Mouse (Mus musculus) gastrocnemius, postnatal 10 days (tissue): ENCODE results near the gene Atxn1. TPM values are rescaled to one million over a fixed set of nuclear protein-coding genes. Genes with fewer than 3 reads are reported as not detected.

ENCODE experiments used
- DNase-seq: peaks from one replicate; pipeline ENCODE4 v3.0.0; 2021; ENCODE audit warnings: mixed read lengths
- total RNA-seq, 2 experiments: library from RNA; stranded (reverse); gene quantifications; 2 replicates each; pipeline ENCODE4 v1.2.3; 2021

Gene Atxn1
- total RNA-seq, 2 experiments from 2014 or later = 27.7 to 33.5 TPM

DNA sequence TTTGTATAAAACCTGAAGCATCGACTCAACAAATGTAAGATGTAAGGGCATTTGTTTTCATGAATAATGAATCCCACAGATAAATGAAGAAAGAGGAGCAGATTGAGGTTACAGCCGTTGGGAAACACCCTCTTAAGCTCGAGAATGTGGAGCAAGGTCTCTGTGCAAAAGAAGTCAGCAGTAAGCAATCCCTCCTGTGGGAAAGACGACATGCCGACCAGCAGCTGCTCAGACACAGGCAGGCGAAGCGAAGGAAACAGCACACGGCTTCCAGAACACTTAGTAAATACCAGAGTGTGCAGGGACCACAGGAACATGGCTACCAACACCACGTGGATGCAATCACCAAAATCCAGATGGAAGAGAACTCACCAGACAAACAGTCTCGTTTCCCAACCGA lies 294.8 kb downstream of the Atxn1 start:
- peak; percentile 14 for DNase-seq

DNA sequence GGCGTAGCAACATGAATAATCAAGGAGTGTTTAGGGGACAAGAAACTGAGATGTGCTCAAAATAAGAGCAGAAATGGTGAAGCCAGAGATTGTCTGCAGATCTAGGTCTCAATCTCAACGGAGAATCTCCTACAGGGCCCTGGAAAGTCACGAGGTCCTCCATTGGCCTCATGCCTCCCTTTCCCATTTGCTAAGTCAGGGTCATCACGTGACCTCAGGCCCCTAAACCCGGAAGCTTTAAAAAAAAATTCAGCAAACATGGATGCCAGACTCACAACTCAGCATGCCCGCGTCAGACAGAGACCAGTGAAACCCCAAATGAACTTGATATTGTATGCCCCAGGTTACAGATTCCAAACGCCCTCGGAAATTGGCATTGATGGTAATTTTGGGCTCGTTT lies 302.0 kb downstream of the Atxn1 start:
- DNase-seq = no peak

DNA sequence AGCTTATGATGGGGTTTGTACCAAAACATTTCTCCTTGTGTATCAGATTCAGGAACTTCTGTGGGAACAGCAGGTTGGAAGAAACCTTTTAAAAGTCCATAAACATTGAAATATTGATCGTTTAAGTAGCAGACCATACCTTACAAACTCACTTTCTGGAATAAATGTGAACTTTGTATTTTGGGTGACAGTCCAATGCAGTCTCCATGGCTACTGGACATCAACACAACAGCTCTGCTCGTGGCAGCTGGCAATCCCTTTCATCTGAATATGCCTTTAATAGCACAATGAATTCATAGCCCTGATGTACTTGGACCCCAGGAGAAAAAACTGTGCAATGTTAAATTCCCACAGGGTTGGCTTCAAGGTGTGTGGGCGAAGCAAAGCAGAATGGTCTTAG lies 302.6 kb downstream of the Atxn1 start:
- no peak for DNase-seq

DNA sequence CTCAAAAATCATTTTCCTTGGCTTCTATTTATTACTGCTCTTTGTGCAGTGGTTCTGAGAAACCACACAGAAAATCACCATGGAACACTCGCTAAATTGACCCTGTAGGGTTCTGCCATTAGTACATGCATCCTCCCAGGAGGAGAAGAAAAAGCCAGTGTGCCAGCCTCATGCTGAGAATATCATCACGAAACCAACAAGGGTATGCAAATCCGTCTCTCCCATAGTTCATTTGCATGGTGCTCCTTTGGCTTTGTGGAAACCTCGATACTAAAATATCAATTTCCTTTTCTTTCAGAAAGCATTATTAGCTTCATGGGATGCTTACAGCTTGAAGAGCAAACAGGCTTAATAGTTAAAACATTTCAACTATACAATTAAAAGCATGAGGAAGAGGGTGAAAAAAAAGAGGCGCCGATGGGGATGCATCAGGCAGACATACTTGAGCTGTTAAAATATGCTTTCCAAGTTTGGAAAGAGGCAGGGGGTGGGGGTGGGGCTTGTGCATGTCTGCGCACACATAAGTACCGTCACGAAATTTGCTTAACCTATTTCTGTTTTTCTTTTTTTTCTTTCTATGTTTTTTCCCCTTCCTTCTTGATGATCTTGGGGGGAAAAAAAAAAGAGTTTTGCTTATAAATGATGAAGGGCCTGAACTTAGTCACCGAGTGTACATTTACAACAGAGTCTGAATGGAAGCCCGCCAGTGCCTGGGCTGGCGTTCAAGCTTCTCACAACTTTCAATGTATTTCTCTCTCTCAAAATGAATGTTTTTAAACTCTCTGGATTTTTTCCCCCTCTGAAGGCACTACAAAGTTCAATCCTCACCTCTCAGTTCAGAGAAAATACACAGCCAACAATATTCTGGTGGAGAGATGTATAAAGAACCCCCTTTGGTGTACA lies 303.3 kb downstream of the Atxn1 start:
- DNase-seq = no peak

DNA sequence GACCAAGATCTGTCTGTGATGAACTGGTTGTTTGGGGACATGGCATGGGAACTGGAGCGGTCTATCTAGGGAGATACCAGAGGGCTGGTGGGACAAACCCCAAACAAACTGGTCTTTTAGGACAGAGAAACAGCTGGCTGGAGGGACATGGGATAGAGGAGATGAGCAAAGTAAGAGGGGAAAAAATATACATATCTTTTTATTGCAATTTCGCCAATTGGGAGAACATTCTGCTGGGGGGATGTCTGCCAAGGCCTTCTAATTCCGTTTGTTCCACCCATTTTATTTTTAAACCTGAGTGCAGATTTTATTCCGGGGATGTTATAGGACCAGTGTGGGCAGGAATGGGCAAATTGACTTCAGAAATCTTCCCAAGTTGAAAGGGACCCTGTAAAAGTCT lies 305.0 kb downstream of the Atxn1 start:
- no peak for DNase-seq

DNA sequence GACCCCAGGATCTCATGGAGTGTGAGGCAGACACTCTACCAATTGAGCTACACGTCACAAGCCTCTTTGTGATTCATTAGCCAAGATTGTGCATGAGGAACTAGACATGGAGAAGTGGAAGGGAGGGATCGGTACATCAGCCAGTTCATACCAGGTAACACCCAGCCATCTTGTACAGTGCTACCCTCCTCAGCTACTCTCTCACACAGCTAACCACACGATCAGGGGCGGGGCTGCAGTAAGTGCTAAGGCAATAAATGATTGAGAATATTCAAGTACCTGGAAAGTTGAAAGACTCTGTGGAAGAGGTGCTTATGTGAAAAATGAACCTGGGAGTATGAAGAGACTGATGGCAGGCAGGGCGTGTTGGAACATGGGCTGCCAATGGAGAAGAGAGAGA lies 306.5 kb downstream of the Atxn1 start:
- no peak for DNase-seq

DNA sequence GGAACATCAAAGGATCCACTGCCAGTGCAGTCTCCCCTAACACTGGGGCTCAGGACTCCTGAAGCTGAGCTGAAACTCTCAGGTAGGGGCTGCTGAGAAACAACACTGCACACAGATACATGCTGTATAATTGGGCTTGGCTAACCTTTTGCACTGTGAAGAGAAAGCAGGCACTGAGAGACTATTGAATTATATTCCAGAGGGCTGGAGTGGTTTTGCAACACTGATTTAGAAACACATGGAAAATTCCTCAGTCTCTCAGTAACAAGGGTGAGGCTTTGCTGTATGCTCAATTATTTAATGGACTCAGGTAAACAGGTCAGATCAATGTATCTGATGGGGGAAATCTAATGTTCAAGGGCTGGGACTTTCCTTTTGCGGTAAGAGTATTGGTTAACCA lies 307.6 kb downstream of the Atxn1 start:
- no peak for DNase-seq

DNA sequence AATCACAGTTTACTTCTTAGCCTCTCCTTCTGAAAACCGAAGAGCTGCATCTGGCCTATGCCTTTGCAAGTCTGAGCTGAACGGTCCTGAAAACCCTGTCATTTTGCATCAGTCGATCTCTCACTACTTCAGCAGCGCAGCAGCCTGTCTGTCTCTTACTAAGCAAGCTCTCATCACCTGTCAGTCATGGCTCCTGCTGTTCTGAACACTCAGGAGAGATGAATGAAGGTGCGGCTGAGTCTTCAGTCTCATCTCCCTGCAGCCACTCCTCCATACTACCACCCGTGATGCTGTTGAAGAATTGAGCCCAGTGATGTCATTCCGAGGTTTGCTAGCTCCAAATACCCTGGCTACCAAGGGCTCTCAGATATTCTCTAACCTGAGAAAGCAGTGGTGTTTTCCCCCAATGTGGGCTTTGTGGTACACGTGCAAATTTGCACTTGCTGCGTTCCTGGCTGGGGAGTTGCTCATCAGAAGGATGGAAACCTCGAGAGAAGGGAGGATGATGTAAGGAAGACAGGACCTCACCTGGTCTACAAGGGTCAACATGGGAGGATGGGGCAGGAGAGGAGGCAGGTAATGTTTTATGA lies 313.1 kb downstream of the Atxn1 start:
- DNase-seq = no peak

DNA sequence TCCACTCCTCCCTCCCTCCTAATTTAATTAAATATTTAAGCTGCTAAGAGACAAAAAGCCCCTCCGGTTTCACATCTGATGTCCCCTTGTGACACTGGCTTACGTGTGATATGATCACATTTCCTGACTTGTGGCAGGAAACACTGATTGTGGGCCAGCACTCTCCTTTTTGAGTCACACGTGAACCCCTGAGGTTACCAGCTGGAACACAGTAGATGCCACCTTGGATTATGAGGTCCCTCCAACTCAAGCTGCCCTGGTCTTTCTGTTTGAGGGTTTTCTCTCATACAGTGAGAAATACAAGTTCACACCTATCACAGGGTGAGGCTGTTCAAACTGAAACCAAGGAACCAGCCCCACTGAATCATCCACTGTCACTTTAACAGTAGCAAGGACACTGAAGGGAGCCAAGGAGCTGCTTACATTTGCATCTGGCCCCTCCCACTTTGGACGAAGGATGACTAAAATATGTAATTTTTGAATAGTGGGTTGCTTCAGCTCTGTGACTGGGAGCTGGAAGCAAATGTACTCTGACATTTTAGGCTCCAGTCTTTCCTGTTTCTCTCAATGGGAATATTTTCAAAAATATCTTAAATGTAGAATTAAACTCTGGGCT lies 315.5 kb downstream of the Atxn1 start:
- DNase-seq = no peak

DNA sequence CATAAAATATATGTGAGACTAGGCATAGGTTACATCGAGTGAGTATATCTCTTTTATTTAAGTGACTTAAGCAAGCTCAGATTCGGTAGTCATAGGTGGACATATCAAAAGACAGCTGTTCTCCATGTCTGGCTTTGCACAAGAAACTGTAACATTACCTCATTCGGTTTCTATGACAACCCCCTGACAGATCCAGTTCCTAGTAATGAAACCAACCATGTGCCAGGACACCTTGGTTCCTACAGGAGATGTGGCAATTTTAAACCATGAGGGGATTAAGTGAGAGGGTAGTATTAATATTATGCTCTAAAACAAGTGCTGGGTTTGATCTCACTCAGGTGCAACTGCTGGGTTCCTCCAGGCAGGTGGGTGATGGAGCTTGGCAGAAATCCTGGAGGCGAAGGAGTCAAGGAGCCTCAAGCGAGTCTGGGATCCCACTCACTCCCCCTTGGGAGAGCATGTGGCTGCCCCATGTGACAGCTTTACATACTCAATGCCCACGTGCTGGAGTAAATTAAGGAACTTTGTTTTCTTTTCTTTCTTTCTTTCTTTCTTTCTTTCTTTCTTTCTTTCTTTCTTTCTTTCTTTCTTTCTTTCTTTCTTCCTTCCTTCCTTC lies 320.9 kb downstream of the Atxn1 start:
- DNase-seq = no peak

DNA sequence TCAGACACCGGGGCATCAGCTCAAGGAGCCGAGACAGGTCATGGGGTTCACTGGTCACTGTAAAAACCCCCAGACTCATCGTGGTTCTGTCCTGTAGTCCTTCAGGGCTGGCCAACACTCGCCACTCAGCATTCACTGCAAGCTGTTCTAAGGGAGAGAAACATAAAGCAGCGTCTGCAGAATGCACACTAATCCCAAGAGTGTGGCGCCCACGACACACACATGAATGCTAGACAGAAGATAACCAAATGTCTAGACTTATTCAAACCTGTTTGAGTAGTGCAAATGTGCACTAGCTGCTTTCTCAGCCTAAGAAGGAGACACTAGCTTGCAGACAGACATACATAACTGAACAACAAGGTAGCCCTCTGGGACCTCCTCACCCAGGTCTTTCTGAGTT lies 321.9 kb downstream of the Atxn1 start:
- no peak for DNase-seq

DNA sequence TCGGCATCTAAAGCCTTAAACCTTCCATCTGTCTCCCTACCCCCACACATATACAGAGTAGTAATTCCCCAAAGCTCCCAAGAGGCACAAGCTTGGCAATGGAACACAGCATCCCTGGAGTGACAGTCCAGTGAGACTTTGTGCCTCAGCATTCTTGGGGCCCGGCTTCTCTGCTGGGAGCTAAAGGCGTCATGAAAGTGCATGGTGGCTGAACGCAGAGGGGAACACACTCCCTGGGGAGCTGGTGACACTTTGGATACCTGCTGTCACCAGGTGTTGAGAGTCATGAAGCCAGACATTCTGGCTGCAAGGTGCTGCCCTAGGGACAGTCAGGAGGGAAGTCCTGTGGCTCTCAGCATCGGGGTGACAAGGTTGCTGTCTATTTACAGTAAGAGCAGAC lies 324.4 kb downstream of the Atxn1 start:
- no peak for DNase-seq

DNA sequence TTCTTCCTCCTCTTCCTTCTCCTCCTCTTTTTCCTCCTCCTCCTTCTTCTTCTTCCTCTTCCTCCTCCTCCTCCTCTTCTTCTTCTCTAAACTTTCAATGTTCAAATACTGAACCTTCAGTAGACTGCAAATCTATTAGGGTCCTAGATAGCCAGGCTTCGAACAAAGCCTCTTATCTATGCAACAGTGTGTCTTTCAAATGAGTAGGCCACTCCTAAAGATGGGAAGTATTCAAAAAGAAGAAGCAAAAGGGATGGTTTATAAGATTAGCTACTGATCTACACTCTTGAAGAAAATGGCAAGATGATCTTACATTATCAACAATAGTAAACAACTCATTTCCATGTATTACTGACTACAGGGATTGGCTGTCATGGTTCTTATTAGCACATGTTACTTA lies 326.5 kb downstream of the Atxn1 start:
- DNase-seq = no peak

DNA sequence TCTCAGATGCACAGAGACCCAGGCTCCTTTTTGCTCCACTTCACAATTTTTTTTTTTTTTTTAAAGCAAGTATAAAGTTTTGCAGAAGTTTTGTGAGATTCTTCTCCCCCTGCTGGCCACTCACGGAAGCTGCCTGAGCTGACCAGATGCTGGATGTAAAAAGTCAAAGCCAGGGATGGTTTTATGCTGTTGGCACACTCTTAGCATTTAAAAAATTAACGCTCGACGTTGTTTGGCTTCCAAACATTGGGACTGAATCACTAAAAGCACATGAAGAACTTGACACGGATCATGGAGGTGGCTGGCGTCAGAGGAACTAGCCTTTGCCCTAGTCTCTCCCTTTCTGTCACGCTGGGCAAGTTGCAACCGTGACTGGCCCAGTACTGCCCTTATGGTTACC lies 327.5 kb downstream of the Atxn1 start:
- DNase-seq = peak; percentile 49

DNA sequence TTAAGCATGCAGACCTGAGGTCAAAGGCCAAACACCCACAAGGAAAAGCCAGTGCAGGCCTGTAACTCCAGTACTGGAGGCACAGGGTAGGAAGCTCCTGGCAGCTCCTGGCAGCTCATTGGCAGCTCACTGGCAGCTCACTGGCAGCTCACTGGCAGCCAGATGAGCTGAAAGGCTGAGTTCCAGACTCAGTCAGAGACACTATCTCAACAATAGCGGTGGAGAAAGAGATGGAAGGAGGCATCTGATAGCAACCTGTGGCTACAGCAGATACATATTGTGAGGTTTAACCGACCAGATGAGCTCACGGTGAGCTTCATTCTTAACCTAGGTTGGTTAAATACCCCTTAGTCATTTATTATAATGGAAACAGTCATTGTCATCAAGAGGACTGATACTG lies 328.4 kb downstream of the Atxn1 start:
- peak; percentile 14 for DNase-seq

DNA sequence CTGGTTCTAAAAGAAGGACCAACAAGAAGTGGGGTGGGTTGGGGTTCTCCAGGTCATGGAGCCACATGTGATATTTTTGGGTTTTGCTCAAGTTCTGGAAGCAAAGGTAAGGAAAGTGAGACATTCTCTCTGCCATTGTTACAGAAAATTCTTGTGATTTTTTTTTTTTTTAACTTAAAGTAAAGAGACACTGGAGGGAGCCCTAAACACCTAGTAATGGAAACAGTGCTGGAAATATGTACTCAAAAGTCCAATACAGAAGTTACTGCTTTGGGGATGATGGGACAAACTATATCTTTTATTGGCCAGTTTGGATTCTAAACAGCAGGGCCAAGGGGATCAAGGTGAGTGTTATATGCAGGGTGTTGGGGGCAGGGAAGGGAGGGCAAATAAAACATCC lies 330.9 kb downstream of the Atxn1 start:
- no peak for DNase-seq

DNA sequence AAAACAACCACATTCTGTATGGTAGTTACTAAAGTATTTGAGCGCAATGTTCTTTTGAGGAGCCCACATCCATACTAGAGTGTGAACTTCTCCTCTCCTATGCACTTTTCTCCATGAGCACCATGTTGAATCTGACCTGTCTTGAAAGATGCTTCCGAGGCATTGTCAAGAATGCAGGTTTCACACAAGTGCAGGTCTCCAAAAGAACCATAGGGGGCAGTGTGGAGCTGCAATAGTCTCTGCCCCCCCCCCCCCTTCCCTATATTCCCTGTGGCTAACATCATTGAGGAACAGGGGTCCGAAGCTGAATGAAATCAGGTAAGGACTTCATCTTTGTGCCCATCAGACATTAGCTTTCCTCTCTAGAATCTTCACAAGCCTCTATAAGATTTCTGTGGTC lies 332.7 kb downstream of the Atxn1 start:
- no peak for DNase-seq

DNA sequence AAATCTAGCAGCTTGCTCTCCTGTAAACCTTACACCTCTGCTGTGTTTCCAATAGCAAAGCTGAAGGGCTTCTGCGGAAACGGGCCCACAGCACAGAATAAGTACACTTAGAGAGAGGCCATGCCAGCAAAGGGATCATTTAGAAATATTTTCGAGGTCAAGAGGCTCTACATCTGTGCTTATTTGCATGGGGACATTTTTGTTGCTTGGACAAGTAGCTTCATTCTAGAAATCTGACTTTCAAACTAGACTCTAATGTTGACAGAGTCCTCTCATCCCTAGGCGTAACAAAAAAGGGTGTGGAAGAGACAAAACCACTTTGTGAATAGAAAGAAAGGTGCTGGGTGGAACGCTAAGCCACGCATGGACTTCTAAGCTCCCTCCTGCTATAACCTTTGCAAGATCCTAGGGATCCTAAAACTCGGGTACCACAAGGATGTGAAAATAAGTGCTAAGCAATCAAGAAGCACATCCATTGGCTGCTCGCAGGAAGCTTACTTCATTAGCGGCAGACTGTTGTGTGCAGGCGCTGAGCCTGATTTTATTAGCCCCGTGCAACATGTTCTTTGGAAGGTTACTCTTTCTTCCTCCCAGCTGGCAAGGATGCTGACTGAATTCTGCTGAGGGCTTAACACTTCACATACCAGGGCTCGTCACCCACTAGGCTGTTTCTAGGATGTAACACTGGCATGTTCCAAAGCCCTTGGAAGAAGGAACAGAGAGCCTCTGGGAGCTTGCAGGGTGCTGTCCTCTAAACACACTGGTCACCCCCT lies 334.1 kb downstream of the Atxn1 start:
- DNase-seq = no peak

DNA sequence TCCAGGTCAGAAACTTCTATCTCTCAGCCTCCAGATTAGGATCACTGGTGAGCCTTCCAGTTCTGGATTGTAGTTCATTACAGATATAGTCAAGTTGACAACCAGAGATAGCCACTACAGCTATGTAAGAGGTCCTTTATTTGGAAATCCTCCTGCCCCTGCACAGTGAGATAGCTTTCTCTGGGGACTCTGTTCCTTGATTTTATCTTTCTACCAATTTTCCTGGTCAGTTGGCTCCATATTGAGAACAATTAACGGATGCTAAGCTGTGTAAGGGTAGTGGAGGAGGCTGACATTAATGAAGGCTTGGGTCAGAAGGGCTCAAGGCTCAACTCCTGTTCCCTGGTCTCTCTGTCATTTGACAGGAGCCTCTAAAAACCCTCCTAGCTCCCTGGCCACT lies 335.1 kb downstream of the Atxn1 start:
- no peak for DNase-seq

DNA sequence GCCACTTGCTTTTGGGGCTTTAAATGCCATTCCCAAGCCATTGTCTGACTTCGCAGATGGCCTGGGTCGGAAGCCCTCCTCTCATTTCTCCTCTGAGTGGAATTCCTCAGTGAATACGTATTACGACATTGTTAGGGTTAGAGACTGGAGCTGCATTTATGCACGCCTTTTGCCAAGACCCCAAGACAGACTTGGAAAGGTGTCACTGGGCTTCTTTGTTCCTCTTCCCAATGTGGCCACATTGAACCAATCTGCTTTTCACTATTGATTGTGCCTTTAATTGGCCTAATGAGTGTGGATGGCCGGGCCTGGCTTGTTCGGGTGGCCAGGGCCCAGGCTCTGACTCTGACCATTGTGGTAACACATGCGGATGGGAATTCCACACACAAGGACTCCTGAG lies 336.5 kb downstream of the Atxn1 start:
- DNase-seq = no peak

DNA sequence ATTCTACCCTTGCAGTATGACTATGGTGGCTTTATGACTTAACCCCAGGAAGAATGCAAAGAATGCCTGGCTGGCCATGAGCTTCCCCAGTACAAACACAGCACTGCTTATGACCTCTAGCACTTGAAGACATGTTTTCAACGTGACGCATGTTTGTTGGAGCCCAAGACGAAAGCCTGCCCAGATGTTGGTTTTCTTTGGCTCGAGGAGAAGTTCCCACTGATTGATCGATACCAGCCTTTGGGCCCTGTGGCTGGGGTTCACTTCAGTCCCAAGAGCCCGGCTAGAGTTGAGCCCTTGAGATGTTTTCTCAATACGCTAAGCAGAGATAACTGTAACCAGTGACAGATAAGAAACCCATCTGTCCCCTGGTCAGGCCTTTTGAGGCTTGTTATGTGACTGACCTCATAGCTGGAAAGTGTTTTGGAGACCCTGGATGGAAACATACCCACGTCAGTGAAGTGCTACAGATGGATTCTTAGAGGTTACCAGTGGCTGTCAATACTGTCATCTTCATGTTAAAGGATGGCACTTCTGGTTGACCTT lies 337.5 kb downstream of the Atxn1 start:
- DNase-seq = no peak

DNA sequence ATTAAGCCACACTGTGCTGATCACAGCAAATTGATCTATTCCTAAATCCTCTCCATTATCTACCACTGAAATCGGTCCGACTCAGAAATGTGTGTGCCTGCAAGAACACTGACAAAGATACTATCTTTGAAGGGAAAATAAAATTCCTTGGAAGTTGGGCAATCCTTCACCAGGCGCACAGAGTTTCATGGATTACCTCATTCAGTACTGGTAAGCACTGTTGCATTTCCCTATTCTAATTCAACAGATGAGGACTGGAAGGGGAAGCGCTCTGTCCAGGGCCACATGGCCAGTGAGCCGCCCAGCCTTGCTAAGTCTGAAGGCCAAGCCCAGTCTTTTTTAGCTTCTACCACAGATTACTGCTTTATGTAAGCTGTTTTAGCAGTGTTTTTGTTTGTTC lies 339.1 kb downstream of the Atxn1 start:
- no peak for DNase-seq
